Mouse (Mus musculus) testis, adult 2 months (tissue): ENCODE data around the gene Enox1.

Experiments used
- CTCF ChIP-seq: fragments of 200-500 bp; IDR thresholded peaks from 2 replicates; pipeline ENCODE4 v1.5.1; 2012; ENCODE audit warnings: low read depth, mild to moderate bottlenecking, inconsistent platforms, low read length, moderate library complexity; ENCODE audit not compliant: control insufficient read depth, insufficient read depth, insufficient replicate concordance
- POLR2A ChIP-seq: fragments of 200-500 bp; IDR thresholded peaks from 2 replicates; pipeline ENCODE4 v1.6.1; 2012; ENCODE audit warnings: low read depth, mild to moderate bottlenecking, inconsistent platforms, low read length, moderate library complexity; ENCODE audit not compliant: control insufficient read depth

DNA sequence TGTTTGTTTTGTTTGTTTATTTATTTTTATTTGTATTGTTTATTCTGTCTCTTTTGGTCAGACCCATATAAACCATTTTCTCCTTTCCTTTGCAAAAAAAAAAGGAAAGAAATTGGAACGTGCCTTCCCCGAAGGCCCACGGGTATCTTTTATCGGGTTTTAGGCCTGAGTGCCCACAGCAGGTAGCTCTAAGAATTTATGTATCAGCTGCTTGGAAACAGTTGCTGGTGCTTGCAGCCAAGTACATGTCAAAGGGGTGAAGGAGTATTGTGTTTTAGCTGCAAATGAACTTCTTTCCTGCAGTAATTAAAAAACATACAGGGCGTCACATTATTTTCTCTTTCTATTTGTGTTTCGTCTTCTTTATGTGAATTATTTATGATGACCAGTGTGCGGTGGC, 377.6 kb downstream of the Enox1 start:
- no peak for TF ChIP-seq CTCF
- no peak for TF ChIP-seq POLR2A
